Mouse (Mus musculus): Measurements from ENCODE around the gene Gm6309. TPM values are rescaled to one million over a fixed set of nuclear protein-coding genes. Genes with fewer than 3 reads are reported as not detected.
A peak's percentile ranks its signal among the peaks of the same experiment; 100 is the strongest.
"Not testable (repeated sequence)": the region's sequence is repeated elsewhere in the genome, so short reads cannot be mapped to it uniquely, and the experiment has no call there.

The Gm6309 gene
- not detected for total RNA-seq (2021)
- long read RNA-seq, experiment 1 = 0 reads
- long read RNA-seq, experiment 2 = 0 reads

DNA sequence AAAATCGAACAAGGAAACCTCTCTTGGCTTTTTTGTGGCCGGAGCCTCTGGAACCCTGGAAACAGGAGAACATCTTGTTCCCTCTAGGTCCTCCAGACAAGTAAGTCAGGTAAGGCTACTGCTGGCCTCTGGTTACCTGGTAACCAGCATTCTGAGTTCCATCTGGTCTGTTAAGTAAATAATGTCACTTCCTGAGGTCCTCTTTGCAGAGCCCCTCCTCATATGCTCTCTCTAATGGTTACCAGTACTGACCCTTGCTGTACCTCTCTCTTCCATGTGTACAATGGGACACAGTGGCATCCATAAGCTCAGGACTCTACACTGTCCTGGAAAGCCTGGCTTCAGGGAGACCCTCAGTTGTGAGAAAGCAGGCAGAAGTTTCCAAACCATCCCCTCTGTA, at the start of gene Gm6309:
TSS of gene Gm6309 (minus strand) at position 101 of the 400 bp plus-strand sequence.
- DNase-seq (ENCODE audit: low spot score in 2 of 2) = not testable (repeated sequence)

- no peak for DNase-seq (ENCODE audit: low spot score in 2 of 2)
Measured at GRCm38 (mm10) chr5:146205537-146205936, 35.0 kb upstream of the Gm6309 start.

DNA sequence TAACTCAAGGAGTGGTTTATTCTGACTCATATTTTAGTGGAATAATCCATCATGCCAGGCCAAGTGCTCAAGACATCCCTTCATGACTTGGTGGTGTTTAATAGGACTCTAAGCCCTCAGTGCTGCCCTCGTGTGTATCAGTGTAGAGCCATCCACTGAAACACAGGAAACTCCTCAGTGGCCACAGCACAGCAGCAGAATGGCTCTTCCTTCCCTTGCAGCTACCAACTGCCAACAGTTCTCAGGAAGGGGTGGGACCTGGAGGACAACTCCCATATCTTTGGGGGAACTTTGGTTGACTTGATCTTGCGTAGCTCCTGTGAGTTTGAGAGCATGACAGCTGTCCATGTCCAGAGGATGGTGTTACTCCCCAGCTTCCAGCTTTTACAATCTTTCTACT, 33.4 kb upstream of the Gm6309 start:
- DNase-seq (ENCODE audit: low spot score in 2 of 2) = no peak

GRCm38 (mm10) chr5:146200580-146200979, 30.1 kb upstream of the Gm6309 start:
- no peak for DNase-seq (ENCODE audit: low spot score in 2 of 2)

DNA sequence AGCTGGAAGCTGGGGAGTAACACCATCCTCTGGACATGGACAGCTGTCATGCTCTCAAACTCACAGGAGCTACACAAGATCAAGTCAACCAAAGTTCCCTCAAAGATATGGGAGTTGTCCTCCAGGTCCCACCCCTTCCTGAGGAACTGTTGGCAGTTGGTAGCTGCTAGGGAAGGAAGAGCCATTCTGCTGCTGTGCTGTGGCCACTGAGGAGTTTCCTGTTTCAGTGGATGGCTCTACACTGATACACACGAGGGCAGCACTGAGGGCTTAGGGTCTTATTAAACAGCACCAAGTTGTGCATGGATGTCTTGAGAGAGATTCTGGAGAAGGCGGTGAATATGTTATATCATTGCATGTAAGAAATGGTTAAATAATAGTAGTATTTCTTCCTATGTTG, 29.0 kb upstream of the Gm6309 start:
- DNase-seq (ENCODE audit: low spot score in 2 of 2) = no peak

GRCm38 (mm10) chr5:146199073-146199472, 28.6 kb upstream of the Gm6309 start:
- no peak for DNase-seq (ENCODE audit: low spot score in 2 of 2)

DNA sequence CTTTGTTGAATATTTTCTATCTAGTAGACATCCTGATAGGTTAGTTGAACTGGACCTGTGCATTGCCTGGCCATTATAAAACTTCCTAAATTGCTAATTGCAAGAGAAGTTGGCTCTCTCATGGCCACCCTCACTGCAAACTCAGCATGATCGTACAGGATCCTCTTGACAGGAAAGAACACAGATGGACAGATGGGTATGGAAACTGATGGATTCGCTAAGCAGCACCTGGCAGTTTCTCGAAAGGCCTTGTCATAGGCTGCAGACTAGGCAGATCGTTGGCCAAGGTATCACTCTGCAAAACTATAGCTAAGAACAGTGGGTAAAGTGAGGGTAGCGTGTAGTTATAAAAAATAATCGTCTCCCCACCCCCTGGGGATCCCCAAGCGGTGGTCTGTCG, 22.8 kb upstream of the Gm6309 start:
- no peak for DNase-seq (ENCODE audit: low spot score in 2 of 2)

DNA sequence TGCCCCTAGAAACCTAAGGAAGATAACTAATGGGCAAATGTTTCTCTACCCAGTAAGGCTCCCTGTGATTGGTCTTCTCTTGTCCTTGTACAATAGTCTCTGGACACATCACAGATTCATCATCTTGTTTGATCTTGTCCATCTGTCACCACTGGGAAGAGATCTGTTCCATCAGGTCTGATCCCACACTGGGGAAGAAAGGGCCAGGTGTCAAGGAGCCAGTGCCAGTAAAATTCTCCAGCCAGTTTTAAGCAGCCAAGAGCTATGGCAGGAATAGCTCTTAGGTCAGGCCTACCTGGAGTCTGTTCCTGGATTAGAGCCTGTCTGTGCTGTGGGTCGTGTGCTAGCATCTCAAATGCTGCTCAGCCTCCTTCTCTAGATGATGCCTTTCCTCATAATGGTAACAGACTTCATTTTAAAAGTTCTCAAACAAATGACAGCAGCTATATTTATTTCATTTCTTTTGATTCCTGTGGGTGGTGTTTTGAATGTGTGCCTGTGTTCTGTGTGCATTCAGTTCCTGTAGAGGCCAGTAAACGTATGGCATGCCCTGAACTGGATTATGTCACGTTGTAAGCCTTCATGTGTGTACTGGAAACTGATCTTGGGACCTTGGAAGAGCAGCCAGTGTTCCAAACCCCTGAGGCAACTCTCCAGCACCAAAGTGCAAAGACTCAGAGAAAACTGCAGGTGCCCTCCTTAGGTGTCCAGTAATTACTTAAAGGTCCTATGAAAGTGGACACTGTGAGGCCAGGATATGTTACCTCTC, 20.2 kb upstream of the Gm6309 start:
- no peak for DNase-seq (ENCODE audit: low spot score in 2 of 2)

GRCm38 (mm10) chr5:146190093-146190492, 19.6 kb upstream of the Gm6309 start:
- no peak for DNase-seq (ENCODE audit: low spot score in 2 of 2)

DNA sequence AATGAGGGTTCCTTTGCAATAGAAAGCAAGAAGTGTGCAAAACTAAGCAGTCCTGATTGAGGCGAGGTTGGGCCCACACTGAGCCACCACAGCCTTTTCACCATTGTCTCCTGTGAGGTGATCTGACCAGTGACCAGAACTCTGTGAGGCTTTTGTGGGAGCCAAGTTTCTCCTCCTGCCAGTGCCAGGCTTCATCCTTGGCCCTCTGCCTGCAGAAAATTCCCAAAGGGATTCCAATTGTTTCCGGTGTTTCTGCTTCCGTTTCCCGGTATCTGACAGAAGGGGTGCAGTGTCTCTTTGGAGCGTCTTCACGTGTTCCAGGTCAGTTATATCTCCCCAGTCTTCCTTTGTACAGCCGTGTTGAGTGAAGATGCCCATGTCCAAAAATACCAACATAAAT, 18.2 kb upstream of the Gm6309 start:
- DNase-seq (ENCODE audit: low spot score in 2 of 2) = no peak

GRCm38 (mm10) chr5:146188144-146188543, 17.6 kb upstream of the Gm6309 start:
- DNase-seq (ENCODE audit: low spot score in 2 of 2) = no peak

GRCm38 (mm10) chr5:146187441-146187840, 16.9 kb upstream of the Gm6309 start:
- peak; percentile 30 to 50 for DNase-seq (ENCODE audit: low spot score in 2 of 2)

DNA sequence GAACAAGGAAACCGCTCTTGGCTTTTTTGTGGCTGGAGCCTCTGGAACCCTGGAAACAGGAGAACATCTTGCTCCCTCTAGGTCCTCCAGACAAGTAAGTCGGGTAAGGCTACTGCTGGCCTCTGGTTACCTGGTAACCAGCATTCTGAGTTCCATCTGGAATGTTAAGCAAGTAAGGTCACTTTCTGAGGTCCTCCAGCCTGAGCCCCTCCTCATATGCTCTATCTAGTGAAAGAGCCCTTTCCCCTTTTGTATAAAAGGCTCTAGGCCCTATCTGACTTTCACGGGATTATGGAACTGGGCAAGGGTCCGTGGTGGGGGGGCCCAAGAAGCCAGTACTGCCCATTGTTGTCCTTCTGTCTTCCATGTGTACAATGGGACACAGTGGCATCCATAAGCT, 14.7 kb upstream of the Gm6309 start, which contains the start of gene 1700001J03Rik:
TSS of gene 1700001J03Rik (minus strand) at position 101 of the 400 bp plus-strand sequence.
- not testable (repeated sequence) for DNase-seq (ENCODE audit: low spot score in 2 of 2)

DNA sequence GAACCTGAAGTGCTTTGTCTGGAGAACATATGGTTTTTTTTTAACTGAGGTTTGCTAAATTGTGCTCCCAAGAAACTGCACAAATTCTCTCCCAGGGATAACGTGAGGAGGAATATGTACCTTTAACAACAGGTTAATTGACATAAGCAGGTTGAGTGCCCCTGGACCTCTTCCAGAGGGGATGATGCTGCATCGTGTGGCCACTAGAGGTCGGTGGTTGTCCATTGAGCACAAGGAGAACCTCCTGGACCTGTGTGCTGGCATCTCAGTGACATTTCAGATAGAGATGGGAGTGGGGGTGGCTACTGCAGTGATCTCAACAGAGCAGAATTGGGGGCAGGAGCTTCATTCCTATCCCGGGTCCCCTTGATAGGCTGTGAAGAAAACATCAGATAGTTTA, 2.2 kb upstream of the Gm6309 start:
- not testable (repeated sequence) for DNase-seq (ENCODE audit: low spot score in 2 of 2)

- DNase-seq (ENCODE audit: low spot score in 2 of 2) = not testable (repeated sequence)
Measured at GRCm38 (mm10) chr5:146160439-146160838, 10.1 kb downstream of the Gm6309 start, which contains the start of gene Gm5565. Gm5565 (minus strand) TSS chr5:146160539.

DNA sequence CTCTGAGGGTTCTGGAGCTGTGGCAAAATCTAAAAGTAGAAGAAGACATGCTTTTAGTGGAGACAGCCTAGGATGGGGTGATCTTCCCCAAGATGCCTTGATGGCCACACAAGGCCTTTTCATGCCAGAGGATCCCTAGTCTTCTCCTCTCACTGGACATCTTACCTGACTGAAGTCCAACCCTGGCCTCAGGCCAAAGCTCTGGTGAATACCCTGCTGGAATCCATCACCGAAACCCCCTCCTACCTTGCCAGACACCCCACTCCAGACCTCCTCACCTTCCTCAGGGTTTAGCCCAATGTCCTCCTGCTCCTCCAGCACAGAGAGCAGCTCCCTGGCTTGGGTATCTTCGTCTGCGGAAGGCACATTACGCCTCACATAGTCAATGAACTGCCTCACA, 12.2 kb downstream of the Gm6309 start:
- not testable (repeated sequence) for DNase-seq (ENCODE audit: low spot score in 2 of 2)

GRCm38 (mm10) chr5:146150454-146150853, 20.1 kb downstream of the Gm6309 start:
- no peak for DNase-seq (ENCODE audit: low spot score in 2 of 2)

DNA sequence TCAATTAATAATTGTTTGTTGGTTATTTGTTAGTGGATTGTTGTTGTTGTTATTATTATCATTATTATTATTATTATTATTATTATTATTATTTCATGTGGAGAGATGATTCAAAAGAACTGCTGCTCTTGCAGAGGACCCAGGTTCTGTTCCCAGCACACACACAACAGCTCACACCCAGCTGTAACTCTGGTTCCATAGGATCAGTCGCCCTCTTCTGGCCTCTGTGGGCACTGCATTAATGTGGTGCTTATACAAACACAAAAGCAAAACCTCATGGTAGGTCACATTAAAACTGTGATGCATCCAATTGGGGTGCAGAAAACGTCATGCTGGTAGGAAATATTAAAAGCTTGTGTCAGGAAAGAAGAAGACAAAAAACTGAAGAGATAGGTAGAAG, 22.6 kb downstream of the Gm6309 start:
- DNase-seq (ENCODE audit: low spot score in 2 of 2) = no peak

Other genes starting within 250 kb of the Gm6309 start
- gene Cyp3a25, start 161.1 kb downstream of the Gm6309 start, total RNA-seq (2021) = under 1 TPM in 1 of 2 experiments, not detected in 1; 0.52 TPM
- gene Cyp3a59, start 91.5 kb downstream of the Gm6309 start, total RNA-seq (2021) = not detected
- gene Gm5565, start 10.2 kb downstream of the Gm6309 start, total RNA-seq (2021) = not detected
- gene 1700001J03Rik, start 14.6 kb upstream of the Gm6309 start, total RNA-seq (2021) = 1 to 10 TPM in 1 of 2 experiments, under 1 TPM in 1; 0.60 to 1.3 TPM
- gene Rnf6, start 50.8 kb upstream of the Gm6309 start, total RNA-seq (2021) = 10 to 100 TPM; 36.8 to 46.9 TPM
- gene Cdk8, start 60.5 kb upstream of the Gm6309 start, total RNA-seq (2021) = 10 to 100 TPM; 39.0 to 48.2 TPM
- gene Wasf3, start 214.3 kb upstream of the Gm6309 start, total RNA-seq (2021) = 1 to 10 TPM; 1.7 to 2.0 TPM

Data from gastrocnemius, postnatal 4 days (tissue).